Mouse (Mus musculus) large intestine, adult 2 months (tissue): ENCODE measurements around the gene Fdx1l. TPM values are rescaled to one million over a fixed set of nuclear protein-coding genes. Genes with fewer than 3 reads are reported as not detected.

Experiments
- DNase-seq: peaks from one replicate; pipeline ENCODE4 v3.0.0-alpha.2; 2012; ENCODE audit warnings: low read depth, low spot score
- WGBS: fragments of 180-500 bp; shearing (Covaris S2); methylation state at CpG from one replicate; pipeline ENCODE4 v1.1.7; 2018; 5-methylcytosine and 5-hydroxymethylcytosine counted together
- polyA plus RNA-seq: library from polyadenylated mRNA; depleted of rRNA; stranded (reverse); fragments of >200 nt; gene quantifications from 2 replicates; pipeline ENCODE4 v1.2.3, GENCODE M21; 2012; rRNA removed

Fdx1l gene
- 36.7 and 37.6 TPM in 2 replicates for polyA plus RNA-seq

DNA sequence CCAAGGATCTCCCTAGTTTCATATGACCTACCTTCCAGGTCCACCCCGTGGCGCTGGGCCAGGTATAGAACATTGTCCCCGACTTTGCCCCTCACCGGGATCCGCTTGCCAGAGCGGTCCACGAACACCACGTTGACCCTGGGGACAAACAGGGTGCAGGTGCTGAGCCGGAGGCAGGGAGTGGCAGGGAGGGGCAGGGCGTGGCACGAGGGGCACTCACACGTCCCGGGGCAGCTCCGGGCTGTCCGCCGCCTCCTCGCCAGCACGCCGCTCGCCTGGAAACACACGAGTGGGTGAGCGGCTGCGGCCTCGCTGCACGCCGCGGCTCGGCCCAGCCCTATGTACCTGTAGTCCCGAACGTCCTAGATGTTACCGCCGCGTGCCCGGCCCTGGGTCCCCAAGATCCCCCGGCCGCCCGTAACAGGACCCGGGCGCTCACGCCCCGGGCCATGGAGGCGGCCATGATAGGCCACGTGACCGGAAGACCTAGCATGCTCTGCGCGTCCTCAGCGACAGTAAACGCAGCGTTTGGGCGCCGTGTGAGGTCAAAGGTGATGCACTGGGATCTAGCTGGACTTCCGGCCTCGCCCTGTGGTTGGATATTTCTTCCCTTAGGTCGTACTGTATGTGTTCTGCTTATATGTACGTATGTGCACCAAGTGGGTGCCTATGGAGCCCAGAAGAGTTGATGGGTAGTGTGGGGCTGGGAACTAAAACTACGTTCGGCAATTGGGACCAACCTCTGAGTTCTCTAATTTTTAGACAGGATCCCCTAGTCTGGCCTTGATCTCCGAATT, at the start of gene Fdx1l, which contains the start of gene Gm49373:
Gene Fdx1l (minus strand): TSS at position 571 of the 797 bp plus-strand sequence.
Gene Gm49373 (minus strand): TSS at position 53 of the 797 bp plus-strand sequence.
- 1% methylated on average over 58 of the region's 58 CpGs for WGBS

GRCm38 (mm10) chr9:21121483-21121882, 48.1 kb upstream of the Fdx1l start:
- WGBS, result 94% methylated on average over 16 of the region's 16 CpGs

More for the DNA sequence above, at the start of gene Fdx1l, which contains the start of gene Gm49373:
- peak; percentile 83 for DNase-seq

GRCm38 (mm10) chr9:21117073-21117472, 43.7 kb upstream of the Fdx1l start:
- 76% methylated on average over 6 of the region's 6 CpGs for WGBS
- DNase-seq, result no peak

More at GRCm38 (mm10) chr9:21121483-21121882, 48.1 kb upstream of the Fdx1l start:
- no peak for DNase-seq

DNA sequence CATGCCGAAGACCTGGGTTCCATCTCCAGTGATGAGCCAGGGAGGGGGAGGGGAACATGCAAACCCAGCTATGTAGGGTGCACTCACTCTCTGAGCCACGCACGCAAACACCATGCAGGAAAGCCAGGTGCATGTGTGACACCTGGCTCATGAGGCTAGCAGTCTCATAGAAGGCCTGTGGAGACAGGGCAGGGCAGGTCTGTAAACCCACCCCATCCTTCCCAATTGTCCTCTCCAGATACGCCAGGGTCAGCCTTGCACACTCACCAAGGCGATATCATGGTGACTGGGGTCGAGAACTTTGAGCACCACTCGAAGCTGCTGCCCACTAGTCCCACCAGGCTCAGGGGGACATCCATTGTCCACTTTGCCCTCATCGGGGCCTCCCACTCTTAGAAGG, 41.7 kb upstream of the Fdx1l start:
- DNase-seq, result no peak
- WGBS, result 90% methylated on average over 8 of the region's 8 CpGs

DNA sequence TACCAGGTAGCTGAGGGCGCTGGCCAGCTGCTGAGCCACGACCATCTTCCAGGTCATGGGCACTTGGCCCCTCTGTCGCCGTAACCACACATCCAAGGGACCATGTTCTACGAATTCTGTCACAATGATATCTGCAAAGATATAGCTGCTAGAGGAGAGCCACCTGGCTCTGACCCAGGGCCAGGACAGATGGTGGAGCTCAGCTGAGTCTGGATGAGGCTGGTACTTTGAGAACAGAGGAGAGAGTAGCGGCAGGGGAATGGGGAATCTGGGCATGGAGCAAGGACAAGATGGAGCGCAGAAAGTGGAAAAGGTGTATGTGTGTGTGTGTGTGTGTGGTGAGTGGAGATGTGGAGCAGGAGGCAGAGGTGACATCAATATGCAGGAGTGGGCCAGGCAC, 40.8 kb upstream of the Fdx1l start:
- no peak for DNase-seq
- WGBS, result 89% methylated on average over 7 of the region's 7 CpGs

GRCm38 (mm10) chr9:21113751-21114150, 40.3 kb upstream of the Fdx1l start:
- no peak for DNase-seq
- 72% methylated on average over 6 of the region's 6 CpGs for WGBS

- 64% methylated on average over 23 of the region's 23 CpGs for WGBS
- no peak for DNase-seq
Measured at GRCm38 (mm10) chr9:21107607-21108237, 34.3 kb upstream of the Fdx1l start.

DNA sequence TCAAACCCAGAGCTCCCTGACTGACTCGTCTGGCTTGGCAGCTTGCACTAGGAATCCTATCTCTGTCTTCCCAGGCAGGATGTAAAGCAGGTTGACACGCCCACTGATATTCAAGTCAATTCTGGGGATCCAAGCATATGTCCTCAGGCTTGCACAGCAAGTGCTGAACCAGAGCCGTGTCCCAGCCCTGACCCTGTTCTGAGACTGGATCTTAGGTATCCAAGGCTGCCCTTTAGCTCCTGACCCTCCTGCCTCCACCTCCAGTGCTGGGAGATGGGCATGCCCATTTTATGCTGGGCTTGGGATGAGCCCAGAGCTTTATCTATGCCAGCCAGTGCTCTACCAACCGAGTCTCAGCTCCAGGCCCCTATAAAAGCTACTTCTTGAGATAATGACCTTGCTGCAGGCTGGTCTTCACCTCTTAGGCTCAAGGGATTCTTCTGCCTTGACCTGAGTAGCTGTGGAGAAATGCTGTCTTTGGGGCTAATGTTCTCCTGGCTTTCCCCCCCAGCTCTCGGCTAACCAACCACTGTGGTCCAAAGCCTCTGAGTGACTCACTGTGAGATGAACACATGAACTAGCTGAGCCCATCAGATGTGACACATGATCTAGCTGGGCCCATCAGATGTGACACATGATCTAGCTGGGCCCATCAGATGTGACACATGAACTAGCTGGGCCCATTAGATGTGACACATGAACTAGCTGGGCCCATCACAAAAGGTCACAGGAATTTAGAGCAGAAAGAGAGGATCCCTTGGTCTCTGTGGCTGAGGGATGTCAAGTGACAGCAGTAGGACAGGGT, 32.5 kb upstream of the Fdx1l start:
- DNase-seq, result no peak
- WGBS, result 79% methylated on average over 5 of the region's 5 CpGs

- no peak for DNase-seq
- WGBS, result 88% methylated on average over 6 of the region's 6 CpGs
Measured at GRCm38 (mm10) chr9:21104814-21105213, 31.4 kb upstream of the Fdx1l start.

DNA sequence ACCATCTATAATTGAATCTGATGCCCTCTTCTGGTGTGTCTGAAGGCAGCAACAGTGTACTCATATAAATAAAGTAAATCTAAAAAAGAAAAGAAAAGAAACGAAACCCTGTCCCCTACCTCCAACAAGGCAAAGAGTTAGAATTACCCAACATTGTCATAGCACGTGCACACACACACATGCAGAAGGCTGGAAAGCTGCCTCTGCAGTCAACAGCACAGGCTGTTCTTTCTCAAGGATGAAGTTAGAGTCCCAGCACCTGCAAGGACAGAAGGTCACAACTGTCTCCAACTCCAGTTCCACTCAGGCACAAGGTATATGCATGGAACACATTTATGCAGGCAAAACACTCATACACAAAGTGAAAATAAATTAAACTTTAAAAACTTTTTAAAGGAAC, 28.7 kb upstream of the Fdx1l start:
- no peak for DNase-seq

DNA sequence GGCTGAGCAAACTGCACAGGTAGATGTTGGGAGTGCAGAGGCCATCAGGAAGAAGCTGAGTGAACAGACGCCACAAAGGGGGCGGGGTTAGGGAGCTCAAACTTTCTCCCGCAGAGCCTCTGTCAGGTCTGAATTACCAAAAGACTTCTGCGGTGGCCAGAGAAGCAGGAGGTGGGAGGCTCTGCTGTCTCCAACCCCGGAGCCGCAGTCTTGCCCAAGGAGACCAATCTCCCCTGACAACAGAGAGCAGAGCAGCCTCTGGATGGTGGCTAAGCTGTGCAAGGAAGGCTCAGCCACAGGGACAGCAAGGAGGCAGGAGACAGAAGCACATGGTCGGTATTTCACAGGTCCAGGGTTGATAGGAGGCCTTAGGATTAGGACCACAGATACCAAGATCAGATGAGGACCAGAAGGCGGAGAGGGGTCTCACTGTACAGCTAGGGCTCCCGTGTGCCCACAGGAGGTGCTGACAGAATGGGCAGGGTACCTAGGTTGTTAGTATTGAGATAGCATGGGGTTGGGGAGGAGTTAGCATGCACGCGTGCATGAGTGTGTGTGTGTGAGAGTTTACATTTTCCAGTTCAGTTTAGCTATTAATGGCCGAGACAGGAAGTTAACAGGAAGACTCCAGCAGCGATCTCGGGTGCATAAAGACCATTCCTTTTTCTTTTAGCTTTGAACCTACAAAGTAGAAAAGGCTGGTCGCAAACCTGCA, 27.2 kb upstream of the Fdx1l start:
- no peak for DNase-seq
- 50% methylated on average over 15 of the region's 15 CpGs for whole genome bisulfite sequencing

More for the DNA sequence above, 28.7 kb upstream of the Fdx1l start:
- 93% methylated on average over 2 of the region's 2 CpGs for WGBS

DNA sequence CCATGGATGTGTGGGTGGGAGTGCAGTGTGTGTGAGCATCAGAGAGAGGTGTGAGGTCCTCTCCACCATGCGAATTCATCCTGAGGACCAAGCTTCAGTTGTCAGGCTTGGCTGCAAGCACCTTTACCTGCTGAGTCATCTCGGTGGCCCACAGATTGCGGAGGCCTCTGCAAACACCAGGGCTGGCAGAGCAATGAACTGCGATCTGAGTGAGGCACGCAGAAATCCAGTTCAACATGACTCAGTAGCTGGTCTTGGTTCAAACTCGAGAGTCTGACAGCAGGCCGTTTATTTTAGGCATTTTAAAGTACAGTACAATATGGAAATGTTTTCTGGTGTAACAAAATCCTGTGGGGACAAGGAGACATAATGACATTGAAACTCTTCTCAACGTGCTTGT, 24.4 kb upstream of the Fdx1l start:
- 38% methylated on average over 8 of the region's 8 CpGs for WGBS
- no peak for DNase-seq

DNA sequence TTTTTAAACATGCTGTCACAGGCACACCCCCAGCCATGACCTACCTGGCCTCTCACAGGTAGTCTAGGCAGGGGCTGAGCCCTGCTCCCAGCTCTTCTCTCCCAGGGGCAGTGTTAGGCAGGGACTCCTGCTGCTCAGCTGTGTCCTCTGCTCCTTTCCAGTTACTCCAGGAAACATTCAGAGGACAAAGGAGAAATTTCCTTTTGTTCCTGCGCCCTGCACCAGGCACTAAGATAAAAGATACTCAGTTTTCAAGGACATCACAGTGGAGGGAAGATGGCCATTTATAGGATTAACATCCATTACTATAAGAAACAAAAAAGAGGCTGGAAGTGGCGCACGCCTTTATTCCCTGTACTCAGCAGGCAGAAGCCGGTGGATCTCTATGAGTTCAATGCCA, 22.5 kb upstream of the Fdx1l start:
- no peak for DNase-seq
- WGBS, result 96% methylated on average over 4 of the region's 4 CpGs

DNA sequence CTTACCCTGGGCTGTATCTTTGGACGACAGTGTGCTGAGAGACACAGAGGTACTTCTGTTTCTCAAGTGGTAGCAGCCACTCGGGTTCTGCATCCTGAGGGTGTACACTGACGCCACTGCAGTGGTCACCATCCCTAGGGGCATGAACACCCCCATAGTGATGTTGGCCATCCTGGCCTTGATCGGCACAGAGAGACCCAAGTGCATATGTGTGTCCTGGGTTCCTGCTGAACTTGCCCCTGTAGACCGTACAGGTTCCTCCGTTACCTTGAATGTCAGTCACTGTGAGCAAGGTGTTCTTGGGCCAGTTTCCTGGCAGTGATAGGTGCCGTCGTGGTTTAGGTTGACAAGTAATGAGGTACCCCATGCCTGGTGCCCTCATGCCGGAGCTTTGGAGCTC, 20.0 kb upstream of the Fdx1l start:
- no peak for DNase-seq
- 96% methylated on average over 9 of the region's 9 CpGs for WGBS

- under 1% methylated on average over 54 of the region's 54 CpGs for WGBS
- peak; percentile 87 for DNase-seq
Measured at GRCm38 (mm10) chr9:21091707-21092320, 18.4 kb upstream of the Fdx1l start, which contains the start of the genes Gm38431 and Raver1. Gm38431 (minus strand) TSS chr9:21091997. Raver1 (minus strand) TSS chr9:21092008.

GRCm38 (mm10) chr9:21090972-21091706, 17.7 kb upstream of the Fdx1l start:
- DNase-seq, result no peak
- WGBS, result under 1% methylated on average over 24 of the region's 24 CpGs

DNA sequence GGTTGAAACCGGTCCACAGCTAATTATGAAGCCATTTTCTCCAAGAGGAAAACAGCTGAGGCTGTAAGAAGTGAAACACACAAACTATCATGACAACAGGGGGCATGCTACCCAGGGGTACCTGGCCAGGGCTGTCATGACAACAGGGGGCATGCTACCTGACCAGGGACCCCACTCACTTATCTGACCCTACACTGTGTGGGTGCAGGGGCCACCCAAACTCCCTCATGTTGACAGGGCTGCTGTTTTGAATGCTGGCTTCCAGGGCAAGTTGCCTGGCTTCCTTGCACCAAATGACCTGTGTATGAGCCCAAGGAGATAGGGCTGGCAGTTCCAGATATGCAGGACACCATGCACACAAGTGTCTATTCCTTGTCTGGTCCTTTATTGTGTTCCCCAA, 17.1 kb upstream of the Fdx1l start:
- WGBS, result 79% methylated on average over 1 of the region's 1 CpGs
- DNase-seq, result no peak

DNA sequence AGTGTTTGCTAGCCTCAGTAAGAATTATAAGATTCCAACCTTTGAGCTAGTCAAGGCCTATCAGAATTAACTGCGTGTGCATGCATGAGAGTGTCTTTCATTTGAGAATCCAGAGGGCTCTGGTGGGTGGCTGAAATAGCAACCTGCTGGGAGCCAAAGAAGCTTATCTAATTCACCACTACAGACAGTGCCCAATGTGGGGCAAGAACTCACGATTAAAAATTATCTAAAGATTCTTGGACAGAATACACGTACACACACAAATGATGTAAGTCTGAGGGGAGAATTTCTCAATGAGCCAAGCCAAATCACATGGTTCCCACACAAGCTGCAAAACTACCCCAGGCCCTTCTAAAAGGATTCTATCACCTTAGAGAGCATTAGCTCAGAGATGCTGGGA, 9.9 kb upstream of the Fdx1l start:
- 77% methylated on average over 3 of the region's 3 CpGs for WGBS
- no peak for DNase-seq
